Mouse (Mus musculus) forebrain, postnatal 0 days (tissue): Measurements from ENCODE around the gene Dscaml1. TPM values are rescaled to one million over a fixed set of nuclear protein-coding genes. Genes with fewer than 3 reads are reported as not detected.
"Not testable (repeated sequence)": the region's sequence is repeated elsewhere in the genome, so short reads cannot be mapped to it uniquely, and the experiment has no call there.

Source experiments
- ATAC-seq: fragments of 200-750 bp; cut with Nextera tagmentation; 2 replicates; pipeline ENCODE4 v1.8.0; 2017; ENCODE audit warnings: mild to moderate bottlenecking, moderate library complexity
- DNase-seq: peaks from one replicate; pipeline ENCODE4 v3.0.0-alpha.2; 2015
- H3K27ac ChIP-seq: fragments of 300-500 bp; sonication (generic); 2 replicates; pipeline ENCODE4 v1.5.1; 2014; ENCODE audit warnings: low read depth, mild to moderate bottlenecking, antibody characterized with exemption, low read length, moderate library complexity, mixed read lengths
- H3K27me3 ChIP-seq: fragments of 300-500 bp; sonication (generic); 2 replicates; pipeline ENCODE4 v1.6.1; 2014; ENCODE audit warnings: mild to moderate bottlenecking, low read length, mixed read lengths; ENCODE audit not compliant: insufficient read depth
- H3K36me3 ChIP-seq: fragments of 300-500 bp; sonication (generic); 2 replicates; pipeline ENCODE4 v1.6.1; 2014; ENCODE audit warnings: mild to moderate bottlenecking, moderate library complexity; ENCODE audit not compliant: insufficient read depth
- H3K4me1 ChIP-seq: fragments of 300-500 bp; sonication (generic); 2 replicates; pipeline ENCODE4 v1.6.1; 2014; ENCODE audit warnings: antibody characterized with exemption; ENCODE audit not compliant: insufficient read depth
- H3K4me2 ChIP-seq: fragments of 300-500 bp; sonication (generic); 2 replicates; pipeline ENCODE4 v1.6.1; 2014; ENCODE audit warnings: low read depth, mild to moderate bottlenecking, moderate library complexity
- H3K4me3 ChIP-seq: fragments of 300-500 bp; sonication (generic); 2 replicates; pipeline ENCODE4 v1.5.1; 2014; ENCODE audit warnings: low read depth, low read length, mixed read lengths
- H3K9ac ChIP-seq: fragments of 300-500 bp; sonication (generic); 2 replicates; pipeline ENCODE4 v1.6.1; 2014; ENCODE audit warnings: mild to moderate bottlenecking
- H3K9me3 ChIP-seq: fragments of 300-500 bp; sonication (generic); 2 replicates; pipeline ENCODE4 v1.6.1; 2016; ENCODE audit warnings: low read length
- CTCF ChIP-seq: sonication (generic); IDR thresholded peaks from 2 replicates; pipeline ENCODE4 v1.5.1; 2016; ENCODE audit warnings: antibody characterized with exemption, control low read depth, low read depth
- WGBS: fragments of 180-500 bp; shearing (Covaris S2); extraction: QIAGEN DNeasy Blood & Tissue Kit; methylation state at CpG from one replicate; pipeline ENCODE4 v1.1.7; 2014; 5-methylcytosine and 5-hydroxymethylcytosine counted together
- polyA plus RNA-seq: library from polyadenylated mRNA; unstranded; fragments of >200 nt; fragmentation: Nextera tagmentation; extraction: Ambion mirVana; gene quantifications from 2 replicates; pipeline ENCODE4 v1.2.1, GENCODE M21; 2015
- total RNA-seq: library from RNA; depleted of rRNA; stranded (reverse); fragments of >200 nt; gene quantifications from 2 replicates; pipeline ENCODE4 v1.2.3, GENCODE M21; 2014

The Dscaml1 gene
- total and polyA plus RNA-seq, 2 experiments from 2014 or later, result 19.6 to 42.6 TPM

- ATAC-seq, result no peak
- 88% methylated on average over 6 of the region's 6 CpGs for WGBS
Measured at GRCm38 (mm10) chr9:45766195-45766594, 339.8 kb downstream of the Dscaml1 start.

GRCm38 (mm10) chr9:45767155-45767554, 340.7 kb downstream of the Dscaml1 start:
- Histone ChIP-seq H3K4me2 (no peak overlapping the region), H3K36me3 (peaks cover 27% of the 10 kb centered on the region), H3K27me3 (no peaks in the 10 kb centered on the region), H3K4me1 (no peaks in the 10 kb centered on the region), H3K4me3 (no peak overlapping the region), H3K9ac (no peak overlapping the region), H3K9me3 (no peaks in the 10 kb centered on the region), H3K27ac (no peak overlapping the region)
- WGBS, result 94% methylated on average over 8 of the region's 8 CpGs
- TF ChIP-seq CTCF, result no peak
- DNase-seq (no peak), ATAC-seq (no peak)

More at GRCm38 (mm10) chr9:45766195-45766594, 339.8 kb downstream of the Dscaml1 start:
- no peak for DNase-seq
- Histone ChIP-seq H3K27me3 (no peaks in the 10 kb centered on the region), H3K27ac (no peak overlapping the region), H3K4me1 (no peaks in the 10 kb centered on the region), H3K36me3 (peaks cover 21% of the 10 kb centered on the region), H3K4me3 (no peak overlapping the region), H3K9ac (no peak overlapping the region), H3K9me3 (no peaks in the 10 kb centered on the region), H3K4me2 (no peak overlapping the region)
- TF ChIP-seq CTCF, result no peak

- no peak overlapping the region for H3K4me3 ChIP-seq
- H3K27me3 ChIP-seq, result no peaks in the 10 kb centered on the region
- WGBS, result 89% methylated on average over 18 of the region's 18 CpGs
- H3K27ac ChIP-seq, result no peak overlapping the region
- ATAC-seq (no peak), DNase-seq (no peak)
- TF ChIP-seq CTCF, result no peak
- H3K9ac ChIP-seq, result no peak overlapping the region
- H3K9me3 ChIP-seq, result no peaks in the 10 kb centered on the region
- H3K4me2 ChIP-seq, result no peak overlapping the region
- peaks cover 36% of the 10 kb centered on the region for H3K36me3 ChIP-seq
- H3K4me1 ChIP-seq, result no peaks in the 10 kb centered on the region
Measured at GRCm38 (mm10) chr9:45768421-45768820, 342.0 kb downstream of the Dscaml1 start.

GRCm38 (mm10) chr9:45769596-45769995, 343.2 kb downstream of the Dscaml1 start:
- no peak for TF ChIP-seq CTCF
- Histone ChIP-seq H3K27ac (no peak overlapping the region), H3K4me3 (no peak overlapping the region), H3K9ac (no peak overlapping the region), H3K27me3 (no peaks in the 10 kb centered on the region), H3K4me1 (no peaks in the 10 kb centered on the region), H3K4me2 (no peak overlapping the region), H3K36me3 (peaks cover 46% of the 10 kb centered on the region), H3K9me3 (no peaks in the 10 kb centered on the region)
- DNase-seq (no peak), ATAC-seq (no peak)
- WGBS, result 93% methylated on average over 5 of the region's 5 CpGs

GRCm38 (mm10) chr9:45774088-45774487, 347.7 kb downstream of the Dscaml1 start:
- H3K27me3 ChIP-seq, result no peaks in the 10 kb centered on the region
- H3K27ac ChIP-seq, result no peak overlapping the region
- no peaks in the 10 kb centered on the region for H3K9me3 ChIP-seq
- 88% methylated on average over 6 of the region's 6 CpGs for WGBS
- no peak for TF ChIP-seq CTCF
- no peaks in the 10 kb centered on the region for H3K4me1 ChIP-seq
- H3K36me3 ChIP-seq, result peaks cover 72% of the 10 kb centered on the region
- no peak overlapping the region for H3K9ac ChIP-seq
- H3K4me2 ChIP-seq, result no peak overlapping the region
- no peak overlapping the region for H3K4me3 ChIP-seq
- ATAC-seq (no peak), DNase-seq (no peak)

GRCm38 (mm10) chr9:45776176-45776575, 349.7 kb downstream of the Dscaml1 start:
- WGBS, result 78% methylated on average over 3 of the region's 3 CpGs
- not testable (repeated sequence) for H3K4me2 ChIP-seq, H3K4me3 ChIP-seq, ATAC-seq, H3K9me3 ChIP-seq, H3K9ac ChIP-seq, H3K4me1 ChIP-seq, DNase-seq, H3K27ac ChIP-seq, H3K27me3 ChIP-seq
- H3K36me3 ChIP-seq, result peaks cover 65% of the 10 kb centered on the region

- DNase-seq (no peak), ATAC-seq (no peak)
- H3K27me3 ChIP-seq, result no peaks in the 10 kb centered on the region
- H3K27ac ChIP-seq, result no peak overlapping the region
- H3K4me1 ChIP-seq, result no peaks in the 10 kb centered on the region
- TF ChIP-seq CTCF, result no peak
- H3K4me2 ChIP-seq, result no peak overlapping the region
- peaks cover 43% of the 10 kb centered on the region for H3K36me3 ChIP-seq
- H3K9me3 ChIP-seq, result no peaks in the 10 kb centered on the region
- no peak overlapping the region for H3K4me3 ChIP-seq
- H3K9ac ChIP-seq, result no peak overlapping the region
- WGBS, result 80% methylated on average over 6 of the region's 6 CpGs
Measured at GRCm38 (mm10) chr9:45779201-45779600, 352.8 kb downstream of the Dscaml1 start.
